Mouse (Mus musculus) testis, adult 10 weeks (tissue): ENCODE data around the gene Sec22c. TPM values are rescaled to one million over a fixed set of nuclear protein-coding genes. Genes with fewer than 3 reads are reported as not detected.

Experiments used
- polyA plus RNA-seq: library from polyadenylated mRNA; stranded (reverse); fragments of 350-450 nt; fragmentation: Illumina TruSeq; extraction: RNeasy Lipid Tissue Mini Kit (QIAGEN cat#74804); gene quantifications from one replicate; pipeline ENCODE4 v1.2.3, GENCODE M21; 2014; ENCODE audit warnings: low read depth, low replicate concordance

Sec22c gene
- polyA plus RNA-seq: 4.6 TPM

GRCm38 (mm10) chr9:121704646-121705625 lies at the start of gene Sec22c:
Gene Sec22c, minus strand, starts transcription at chr9:121705490.

DNA sequence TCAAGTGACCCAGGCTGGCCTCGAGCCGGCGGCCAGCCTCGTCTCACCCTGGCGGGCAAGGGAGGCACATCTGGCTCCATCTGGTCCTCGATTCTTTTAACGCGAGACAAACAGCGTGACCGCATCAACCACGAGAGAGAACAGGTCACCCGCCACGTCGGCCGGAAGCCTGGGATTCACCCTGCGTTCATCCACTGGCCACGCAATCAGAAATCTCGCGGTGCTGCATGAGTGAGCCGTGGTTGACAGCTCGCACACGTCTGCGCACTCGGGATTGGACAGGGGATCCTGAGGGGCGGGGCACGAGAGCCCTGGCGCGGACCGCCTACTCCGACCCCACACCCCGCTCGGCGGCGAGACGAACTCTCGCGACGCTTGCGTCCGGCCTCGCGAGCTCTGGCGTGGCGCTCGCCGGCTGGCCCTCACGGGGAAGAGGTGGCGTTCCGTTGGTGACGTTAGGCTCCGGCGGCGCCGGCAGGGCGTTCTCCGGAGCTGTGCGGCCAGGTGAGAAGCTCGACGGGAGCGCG lies 13.6 kb upstream of the Sec22c start, which contains the start of gene Nktr:
TSS of gene Nktr (plus strand) at position 378 of the 527 bp plus-strand sequence.

DNA sequence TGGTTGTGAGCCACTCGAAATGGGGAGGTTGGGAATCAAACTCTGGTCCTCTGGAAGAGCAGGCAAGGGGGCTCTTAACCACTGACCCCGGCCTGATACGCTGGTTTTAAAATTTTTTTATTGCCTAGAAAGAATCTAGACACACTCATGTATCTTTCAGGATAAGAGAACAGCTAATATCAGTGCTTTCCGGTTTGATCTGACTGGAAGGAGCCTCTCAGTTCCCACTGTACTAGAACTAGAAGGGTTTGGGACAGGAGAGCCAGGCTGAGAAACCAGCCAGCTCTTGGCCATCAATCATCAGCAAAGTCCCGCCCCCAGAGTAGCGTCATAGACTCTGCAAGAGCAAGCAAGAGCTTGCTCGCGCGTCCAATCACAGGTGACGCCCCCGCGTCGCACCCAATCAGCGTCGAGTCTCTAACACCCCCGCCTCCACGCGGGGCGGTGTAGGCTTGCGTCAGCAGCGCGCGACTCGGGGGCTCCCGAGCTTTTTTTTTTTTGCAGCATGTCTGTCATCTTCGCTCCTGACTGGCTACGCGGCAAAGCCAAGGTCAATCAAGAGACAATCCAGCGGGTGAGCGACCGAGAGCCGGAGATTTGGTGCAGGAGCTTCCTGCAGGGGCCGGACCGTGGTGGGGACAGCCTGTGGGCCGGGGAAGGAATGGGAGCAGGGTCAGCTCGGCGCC lies 4.8 kb upstream of the Sec22c start, which contains the start of gene Ss18l2:
TSS of gene Ss18l2 (plus strand) at position 432 of the 686 bp plus-strand sequence.

GRCm38 (mm10) chr9:121642401-121643181 lies 62.7 kb downstream of the Sec22c start, which contains the start of gene Vipr1:
Gene Vipr1, plus strand, starts transcription at chr9:121642716.

GRCm38 (mm10) chr9:121642001-121642400 lies 63.3 kb downstream of the Sec22c start, which contains the start of gene Lyzl4:
Gene Lyzl4, minus strand, starts transcription at chr9:121642096.

Other genes starting within 250 kb of the Sec22c start
- not detected for gene Cck, start 209.8 kb downstream of the Sec22c start, polyA plus RNA-seq
- gene Lyzl4, start 63.4 kb downstream of the Sec22c start, polyA plus RNA-seq: 10.4 TPM
- gene Vipr1, start 62.8 kb downstream of the Sec22c start, polyA plus RNA-seq: 0.25 TPM
- 9.2 TPM for gene Ss18l2, start 4.8 kb upstream of the Sec22c start, polyA plus RNA-seq
- gene Nktr, start 13.7 kb upstream of the Sec22c start, polyA plus RNA-seq: 222 TPM
- gene Zfp651, start 53.8 kb upstream of the Sec22c start, polyA plus RNA-seq: 0.22 TPM
- gene Klhl40, start 72.1 kb upstream of the Sec22c start, polyA plus RNA-seq: not detected
- gene Hhatl, start 87.0 kb upstream of the Sec22c start, polyA plus RNA-seq: not detected
- gene Ccdc13, start 134.0 kb upstream of the Sec22c start, polyA plus RNA-seq: 21.3 TPM
- gene Higd1a, start 152.9 kb upstream of the Sec22c start, polyA plus RNA-seq: 130 TPM
- 0.45 TPM for gene Ackr2, start 192.9 kb upstream of the Sec22c start, polyA plus RNA-seq
- gene Cyp8b1, start 210.8 kb upstream of the Sec22c start, polyA plus RNA-seq: not detected
- 0.29 TPM for gene Fam198a, start 245.5 kb upstream of the Sec22c start, polyA plus RNA-seq